Mouse (Mus musculus) leukemia stem cell, adult 10-12 weeks (primary cell): ENCODE data around the gene Mrps24. TPM values are rescaled to one million over a fixed set of nuclear protein-coding genes. Genes with fewer than 3 reads are reported as not detected.

Experiments used
- polyA plus RNA-seq: library from polyadenylated mRNA; stranded (reverse); fragments of >175 nt; gene quantifications from 2 replicates; pipeline ENCODE4 v1.2.3, GENCODE M21; 2012; ENCODE audit warnings: low replicate concordance

Gene Mrps24
- polyA plus RNA-seq: 144 and 150 TPM in 2 replicates

DNA sequence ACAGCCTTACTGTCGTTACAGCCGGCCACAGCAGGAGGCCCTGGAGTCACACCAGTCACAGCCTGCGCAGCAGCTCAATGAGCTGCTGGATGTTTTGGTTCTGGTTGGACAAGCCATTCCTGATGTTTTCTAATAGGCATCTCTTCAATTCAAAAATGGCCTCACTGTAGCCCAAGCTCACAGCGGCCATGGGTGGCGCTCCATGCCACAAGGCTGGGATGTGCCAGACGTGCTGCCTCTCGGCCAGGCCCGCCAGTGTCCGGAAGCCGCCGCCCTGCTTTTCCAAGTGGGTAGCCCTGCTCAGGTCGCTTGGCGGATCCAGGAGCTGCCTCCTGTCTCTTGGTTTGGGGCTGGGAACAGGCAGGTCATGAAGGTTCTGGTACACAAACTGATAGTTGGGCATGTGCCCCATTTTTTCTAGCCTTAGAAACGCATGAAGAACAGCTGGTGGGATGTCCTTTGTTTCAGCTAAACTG is at the start of gene Mrps24:
TSS of gene Mrps24 (minus strand) at position 51 of the 476 bp plus-strand sequence.

DNA sequence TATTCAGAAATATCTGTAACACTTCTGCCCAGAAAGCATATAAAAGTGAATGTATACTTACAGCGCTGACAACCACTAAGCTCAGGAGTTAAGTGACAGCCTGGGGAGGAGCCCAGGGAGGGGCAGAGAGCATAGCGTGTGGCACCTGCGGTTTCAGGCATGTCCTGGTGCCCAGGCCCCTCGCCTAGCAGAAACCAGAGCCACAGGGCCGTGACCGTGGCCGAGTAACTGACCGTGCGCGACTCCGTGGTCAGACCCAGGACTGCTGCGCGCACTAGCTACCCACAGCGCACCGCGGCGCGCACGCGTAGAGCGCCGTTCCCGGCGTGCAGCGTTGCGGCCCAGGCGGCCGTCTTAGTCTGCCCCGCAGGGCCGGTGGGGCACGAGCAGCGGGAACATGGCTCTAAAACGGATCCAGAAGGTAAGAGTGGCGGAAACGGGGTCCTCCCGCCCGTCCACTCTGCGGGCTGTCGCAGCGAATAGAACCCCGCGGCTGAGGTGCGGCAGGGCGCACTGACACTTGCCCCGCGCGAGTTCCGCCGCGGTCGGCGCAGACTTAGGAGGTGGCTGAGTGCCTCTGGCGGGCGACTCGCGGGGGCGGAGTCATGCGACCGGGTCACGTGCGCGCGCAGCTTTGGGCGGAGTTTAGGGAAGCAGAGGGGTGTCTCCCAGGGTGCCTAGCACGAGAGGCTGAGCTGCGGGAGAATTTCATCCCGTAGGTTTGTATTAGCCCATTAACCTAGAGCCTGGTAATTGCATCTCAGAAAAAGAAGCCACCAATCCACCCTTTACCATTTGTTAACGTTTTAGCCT is 46.5 kb upstream of the Mrps24 start, which contains the start of gene Urgcp:
TSS of gene Urgcp (minus strand) at position 557 of the 813 bp plus-strand sequence.

Other genes starting within 250 kb of the Mrps24 start
- gene Xbp1, start 195.0 kb downstream of the Mrps24 start, polyA plus RNA-seq: 38.7 and 62.5 TPM in 2 replicates
- 3.5 and 5.5 TPM in 2 replicates for gene Ccdc117, start 173.5 kb downstream of the Mrps24 start, polyA plus RNA-seq
- not detected in 2 replicates for gene Ankrd36, start 146.0 kb downstream of the Mrps24 start, polyA plus RNA-seq
- gene Urgcp, start 46.7 kb upstream of the Mrps24 start, polyA plus RNA-seq: 8.6 and 10.7 TPM in 2 replicates
- gene Dbnl, start 72.8 kb upstream of the Mrps24 start, polyA plus RNA-seq: 66.3 and 74.6 TPM in 2 replicates
- gene Pgam2, start 88.1 kb upstream of the Mrps24 start, polyA plus RNA-seq: not detected in 2 replicates
- gene Polm, start 122.3 kb upstream of the Mrps24 start, polyA plus RNA-seq: 15.9 and 19.7 TPM in 2 replicates
- 1.7 and 2.8 TPM in 2 replicates for gene Aebp1, start 146.3 kb upstream of the Mrps24 start, polyA plus RNA-seq
- gene Pold2, start 162.6 kb upstream of the Mrps24 start, polyA plus RNA-seq: 774 and 1,099 TPM in 2 replicates
- gene Myl7, start 183.1 kb upstream of the Mrps24 start, polyA plus RNA-seq: not detected in 2 replicates
- 0.08 TPM in 1 of 2 replicates, not detected in the other for gene Gck, start 234.4 kb upstream of the Mrps24 start, polyA plus RNA-seq
- gene Ykt6, start 240.0 kb upstream of the Mrps24 start, polyA plus RNA-seq: 4.8 and 9.3 TPM in 2 replicates